In genomic region chr6:85450697-85451663, GRCm38 (mm10) we compare ENCODE assay signal across 8 mouse cellular contexts. TPM values are rescaled to one million over a fixed set of nuclear protein-coding genes. Genes with fewer than 3 reads are reported as not detected.
DNase-seq lines count a peak whose midpoint lies in the region; ATAC-seq and TF ChIP-seq lines count a peak whose summit lies in the region.

Cct7 (plus strand) TSS chr6:85451514.

- intact Hi-C loops in heart, adult 2 months (cut with DNase I), result loop anchor here (5.0 to 10.0 kb wide), 3 partner anchors 119 to 511 kb away; partner anchors contain the start of genes Dusp11, Nat8f1, Sfxn5 and Tprkb

- peak within 1 kb of the TSS; percentile 91 for H3K27ac ChIP-seq in embryonic facial prominence, embryonic 14.5 days (replicated peaks; ENCODE audit: low read depth, low read length)
- peak within 1 kb of the TSS; percentile 95 for H3K27ac ChIP-seq in heart, adult 2 months
- H3K27ac ChIP-seq in limb, embryonic 13.5 days, result peak within 1 kb of the TSS; percentile 97
- H3K27ac ChIP-seq in midbrain, embryonic 16.5 days (ENCODE audit: low read length), result peak within 1 kb of the TSS; percentile 92

- peaks cover 15% of the 10 kb centered on the region for H3K36me3 ChIP-seq in embryonic facial prominence, embryonic 14.5 days (ENCODE audit: control insufficient read depth, insufficient read depth, low read length)
- no peaks in the 10 kb centered on the region for H3K36me3 ChIP-seq in heart, adult 2 months (ENCODE audit: control insufficient read depth, insufficient read depth, low read length)
- H3K36me3 ChIP-seq in limb, embryonic 13.5 days, result peaks cover 13% of the 10 kb centered on the region
- peaks cover 5% of the 10 kb centered on the region for H3K36me3 ChIP-seq in midbrain, embryonic 16.5 days (ENCODE audit: control insufficient read depth, insufficient read depth, low read length)

- H3K27me3 ChIP-seq in embryonic facial prominence, embryonic 14.5 days (replicated peaks; ENCODE audit: control insufficient read depth, insufficient read depth, low read length), result no peaks in the 10 kb centered on the region
- H3K27me3 ChIP-seq in heart, adult 2 months (ENCODE audit: control insufficient read depth, insufficient read depth, low read length), result no peaks in the 10 kb centered on the region
- H3K27me3 ChIP-seq in limb, embryonic 13.5 days, result no peaks in the 10 kb centered on the region
- H3K27me3 ChIP-seq in midbrain, embryonic 16.5 days (ENCODE audit: control insufficient read depth, insufficient read depth, low read depth, low read length), result no peaks in the 10 kb centered on the region

- H3K79me2 ChIP-seq in heart, adult 2 months (replicated peaks; ENCODE audit: control insufficient read depth, insufficient read depth, low read length), result no peaks in the 10 kb centered on the region

- ATAC-seq in embryonic facial prominence, embryonic 14.5 days (ENCODE audit: low read depth), result peak; percentile 95
- ATAC-seq in limb, embryonic 13.5 days (ENCODE audit: low FRiP score, low read depth), result peak; percentile 94
- ATAC-seq in midbrain, embryonic 16.5 days, result peak; percentile 93

- TF ChIP-seq CTCF in heart, adult 2 months (IDR thresholded peaks at IDR 0.05), result peak; percentile 81

- H3K4me2 ChIP-seq in embryonic facial prominence, embryonic 14.5 days (ENCODE audit: low read depth, low read length), result peak within 1 kb of the TSS; percentile 80
- peak within 1 kb of the TSS; percentile 94 for H3K4me2 ChIP-seq in limb, embryonic 13.5 days (replicated peaks)
- H3K4me2 ChIP-seq in midbrain, embryonic 16.5 days (ENCODE audit: low read length), result peak within 1 kb of the TSS; percentile 79

- DNase-seq in 3T3-L1 (ENCODE audit: low read depth, low spot score), result peak; percentile 100
- peak; percentile 90 to 93 for DNase-seq in adrenal gland, postnatal 4 days (ENCODE audit: low spot score in 2 of 2)
- DNase-seq in embryonic facial prominence, embryonic 14.5 days (ENCODE audit: low spot score), result peak; percentile 100
- DNase-seq in heart, adult 2 months, result peak; percentile 96 to 99
- DNase-seq in kidney, adult 8-10 months, result peak; percentile 99 to 100
- peak; percentile 97 to 99 for DNase-seq in spleen, postnatal 10 days (ENCODE audit: low spot score in 2 of 2)

- TF ChIP-seq EP300 in heart, adult 2 months (IDR thresholded peaks at IDR 0.05; ENCODE audit: insufficient read depth, low read depth, low read length), result no peak

- 5% methylated on average over 48 of the region's 96 CpGs for WGBS in embryonic facial prominence, embryonic 14.5 days
- 1% methylated on average over 96 of the region's 96 CpGs for WGBS in heart, adult 2 months
- 3% methylated on average over 95 of the region's 96 CpGs for WGBS in limb, embryonic 13.5 days
- WGBS in midbrain, embryonic 16.5 days, result 3% methylated on average over 75 of the region's 96 CpGs

- no peaks in the 10 kb centered on the region for H3K9me3 ChIP-seq in embryonic facial prominence, embryonic 14.5 days (ENCODE audit: control insufficient read depth, low read length)
- H3K9me3 ChIP-seq in limb, embryonic 13.5 days, result no peaks in the 10 kb centered on the region
- H3K9me3 ChIP-seq in midbrain, embryonic 16.5 days (replicated peaks; ENCODE audit: control insufficient read depth, low read length, poor library complexity, severe bottlenecking), result no peaks in the 10 kb centered on the region

- H3K4me1 ChIP-seq in embryonic facial prominence, embryonic 14.5 days (ENCODE audit: control insufficient read depth, insufficient read depth, low read length), result peaks cover 16% of the 10 kb centered on the region
- H3K4me1 ChIP-seq in heart, adult 2 months (ENCODE audit: control insufficient read depth, insufficient read depth, low read length), result peaks cover 5% of the 10 kb centered on the region
- H3K4me1 ChIP-seq in limb, embryonic 13.5 days, result peaks cover 36% of the 10 kb centered on the region
- peaks cover 35% of the 10 kb centered on the region for H3K4me1 ChIP-seq in midbrain, embryonic 16.5 days (ENCODE audit: control insufficient read depth, insufficient read depth, low read length)

- H3K4me3 ChIP-seq in embryonic facial prominence, embryonic 14.5 days (ENCODE audit: low read depth, low read length), result peak within 1 kb of the TSS; percentile 75
- H3K4me3 ChIP-seq in heart, adult 2 months, result peak within 1 kb of the TSS; percentile 99
- peak within 1 kb of the TSS; percentile 80 for H3K4me3 ChIP-seq in limb, embryonic 13.5 days
- H3K4me3 ChIP-seq in midbrain, embryonic 16.5 days (ENCODE audit: low read depth, low read length), result peak within 1 kb of the TSS; percentile 61

- peak; percentile 60; the same call in 1 of the 2 replicates for TF ChIP-seq POLR2A in heart, adult 2 months (IDR thresholded peaks at IDR 0.05; ENCODE audit: insufficient read depth, low read depth, low read length)

- peak within 1 kb of the TSS; percentile 94 for H3K9ac ChIP-seq in embryonic facial prominence, embryonic 14.5 days (ENCODE audit: low read depth, low read length)
- peak within 1 kb of the TSS; percentile 93 for H3K9ac ChIP-seq in heart, adult 2 months (ENCODE audit: low read depth, low read length)
- H3K9ac ChIP-seq in limb, embryonic 13.5 days, result peak within 1 kb of the TSS; percentile 96
- peak within 1 kb of the TSS; percentile 86 for H3K9ac ChIP-seq in midbrain, embryonic 16.5 days (ENCODE audit: low read depth, low read length)

RNA-seq across cellular contexts. Expression of gene Cct7, which starts in this region (rescaled TPM):
- 100 to 1,000 TPM; 238 to 245 TPM for total RNA-seq in adrenal gland, postnatal 4 days (2021)
- 448 and 463 TPM in 2 replicates for polyA plus RNA-seq in embryonic facial prominence, embryonic 14.5 days (2014; fragmentation: Nextera tagmentation; extraction: Ambion mirVana)
- 100 to 1,000 TPM; 144 to 159 TPM for total RNA-seq in heart, adult 2 months (2021)
- polyA plus RNA-seq in heart, adult 2 months (2012; rRNA removed), result 83.7 and 133 TPM in 2 replicates
- polyA plus RNA-seq in limb, embryonic 13.5 days (2015; fragmentation: Nextera tagmentation; extraction: Ambion mirVana), result 493 and 494 TPM in 2 replicates
- 573 and 593 TPM in 2 replicates for polyA plus RNA-seq in midbrain, embryonic 16.5 days (2015; fragmentation: Nextera tagmentation; extraction: Ambion mirVana)

Comparison
In these comparisons a context has a peak if more than half of its experiments do, and no peak if none do; other contexts are left out.
1. Peak in every context shown above with its lines: DNase-seq, ATAC-seq, H3K4me3 ChIP-seq and H3K27ac ChIP-seq.